Mouse (Mus musculus) ES-Bruce4 (cell line): ENCODE measurements at regions not wholly inside any gene's neighbourhood (a gene's known extent, or its start where the extent isn't known, plus 50 kb on each side); places are given as distances from the start of the nearest gene placed in this dataset.

ENCODE experiments used
- CTCF ChIP-seq: IDR thresholded peaks from one replicate; pipeline ENCODE4 v1.8.1; 2011; ENCODE audit warnings: low read depth, low read length
- EP300 ChIP-seq: IDR thresholded peaks from 2 replicates; pipeline ENCODE4 v1.6.1; 2011; ENCODE audit warnings: low read depth, low read length; ENCODE audit not compliant: insufficient read depth
- POLR2A ChIP-seq: IDR thresholded peaks from one replicate; pipeline ENCODE4 v1.8.1; 2011; ENCODE audit warnings: low read length; ENCODE audit not compliant: insufficient read depth

DNA sequence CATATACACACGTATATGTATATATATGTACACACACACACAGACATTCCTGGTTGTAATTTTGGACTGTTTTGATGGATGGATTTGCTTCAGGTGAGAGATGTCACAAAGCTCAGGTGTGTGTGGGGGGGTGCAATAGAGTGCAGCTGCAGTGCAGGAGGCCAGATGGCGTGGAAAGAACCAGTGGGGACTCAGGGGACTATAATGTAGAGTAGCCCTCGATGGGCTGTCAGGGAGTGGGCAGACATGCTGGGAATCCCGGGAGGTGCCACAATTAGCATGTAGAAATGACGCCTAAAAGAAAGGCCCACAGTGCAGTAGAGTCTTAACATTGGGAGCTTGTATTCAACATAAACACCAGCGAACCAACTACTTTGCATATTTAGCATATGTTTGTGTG lies 763.5 kb upstream of the Car8 start:
- TF ChIP-seq CTCF (no peak), POLR2A (no peak), EP300 (no peak)
